24 mouse cellular contexts compared by ENCODE assay signal in genomic region chr15:93881276-93881675, GRCm38 (mm10).
A peak's percentile ranks its signal among the peaks of the same experiment; 100 is the strongest.
DNase-seq lines count a peak whose midpoint lies in the region; TF ChIP-seq lines count a peak whose summit lies in the region.
"Had no signal": no experiment of that assay in that cellular context is flagged by ENCODE, and none has a peak within 500 bp of the region (broad histone marks: within the 10 kb centered on the region; RNA-seq: fewer than 3 reads in every experiment).

No protein-coding gene starts in this region.

- intact Hi-C loops in left cerebral cortex, postnatal 14 days (cut with DNase I), result no loop called here

- no peak for TF ChIP-seq POLR2A in cortical plate, adult 2 months (IDR thresholded peaks at IDR 0.05; ENCODE audit: extremely low read depth, insufficient read depth, low read length)

- no peak for TF ChIP-seq CTCF in cortical plate, adult 2 months (IDR thresholded peaks at IDR 0.05; ENCODE audit: extremely low read depth, insufficient read depth, low read length)

- peak; percentile 29 for DNase-seq in heart, adult 11 months
- DNase-seq in heart, adult 9 months (ENCODE audit: low spot score in 2 of 2), result no peak
- peak; percentile 27 to 35 for DNase-seq in left cerebral cortex, adult 9 months (ENCODE audit: low spot score in 2 of 2)
- DNase-seq in left cerebral cortex, postnatal 14 days (ENCODE audit: low spot score in 2 of 2), result no peak
- DNase-seq in cerebellum, postnatal 10 days, result no peak
- DNase-seq: adrenal gland, postnatal 10 days; adrenal gland, postnatal 36 days; B cell, adult 2 months; cerebellum, adult 11 months; cerebellum, adult 2 months; cerebellum, adult 9-11 months; forebrain, postnatal 0 days; gastrocnemius, postnatal 10 days; gastrocnemius, postnatal 36 days; heart, postnatal 10 days; heart, postnatal 36 days had no signal

- peaks cover 6% of the 10 kb centered on the region; the same call in 1 of the 2 replicates for H3K4me1 ChIP-seq in cortical plate, adult 2 months (ENCODE audit: control insufficient read depth, insufficient read depth, low read length)
- H3K4me1 ChIP-seq: heart, embryonic 12.5 days; hindbrain, embryonic 10.5 days; hindbrain, embryonic 13.5 days; intestine, embryonic 15.5 days had no signal

- peak overlapping the region; percentile 93 for H3K27ac ChIP-seq in cortical plate, adult 2 months (ENCODE audit: insufficient read depth, low read length)
- H3K27ac ChIP-seq: embryonic facial prominence, embryonic 12.5 days; embryonic facial prominence, embryonic 15.5 days; heart, embryonic 15.5 days; hindbrain, embryonic 10.5 days; hindbrain, embryonic 13.5 days; intestine, embryonic 15.5 days had no signal

- no peak overlapping the region for H3K4me3 ChIP-seq in cortical plate, adult 2 months (ENCODE audit: insufficient read depth, low read length)
- H3K4me3 ChIP-seq: embryonic facial prominence, embryonic 12.5 days; embryonic facial prominence, embryonic 15.5 days; heart, embryonic 12.5 days; heart, embryonic 15.5 days; hindbrain, embryonic 10.5 days; hindbrain, embryonic 13.5 days; intestine, embryonic 15.5 days had no signal

Comparison
In these comparisons a context has a peak if more than half of its experiments do, and no peak if none do; other contexts are left out.
1. DNase-seq: peak in heart, adult 11 months (single experiment) and left cerebral cortex, adult 9 months (2 of 2); none in heart, adult 9 months (0 of 2), left cerebral cortex, postnatal 14 days (0 of 2) and cerebellum, postnatal 10 days (0 of 2).